Mouse (Mus musculus) skeletal muscle tissue, adult 2 months (tissue): ENCODE results near the gene Nrxn2.
A peak's percentile ranks its signal among the peaks of the same experiment; 100 is the strongest.

Experiments used
- DNase-seq: peaks from one replicate; pipeline ENCODE4 v3.0.0-alpha.2; 2012; ENCODE audit warnings: low read depth, low spot score

The Nrxn2 gene

DNA sequence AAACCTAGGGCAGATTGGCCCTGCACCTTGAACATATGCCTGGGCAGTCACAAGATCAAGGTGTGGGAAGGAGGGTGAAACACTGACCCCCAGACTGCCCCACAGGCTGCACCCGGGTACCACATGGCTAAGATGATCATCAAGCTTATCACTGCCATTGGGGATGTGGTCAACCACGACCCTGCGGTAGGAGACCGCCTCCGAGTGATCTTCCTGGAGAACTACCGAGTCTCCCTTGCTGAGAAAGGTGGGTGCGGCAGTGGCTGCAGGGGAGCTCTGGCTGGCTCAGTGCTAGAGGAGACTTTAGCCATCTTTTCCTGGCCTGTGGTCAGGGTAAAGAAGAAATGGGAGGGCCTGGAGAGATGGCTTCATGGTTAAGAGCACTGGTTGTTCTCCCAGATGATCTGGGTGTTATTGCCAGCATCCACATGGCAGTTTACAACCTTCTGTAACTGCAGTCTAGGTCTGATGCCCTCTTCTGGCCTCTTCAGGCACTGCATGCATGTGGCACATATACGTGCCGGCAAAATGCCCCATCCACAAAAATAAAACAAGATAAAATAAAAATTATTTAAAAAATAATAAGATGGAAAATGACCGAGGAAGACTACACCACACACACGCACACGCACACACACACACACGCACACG is 25.7 kb upstream of the Nrxn2 start:
- DNase-seq = no peak

DNA sequence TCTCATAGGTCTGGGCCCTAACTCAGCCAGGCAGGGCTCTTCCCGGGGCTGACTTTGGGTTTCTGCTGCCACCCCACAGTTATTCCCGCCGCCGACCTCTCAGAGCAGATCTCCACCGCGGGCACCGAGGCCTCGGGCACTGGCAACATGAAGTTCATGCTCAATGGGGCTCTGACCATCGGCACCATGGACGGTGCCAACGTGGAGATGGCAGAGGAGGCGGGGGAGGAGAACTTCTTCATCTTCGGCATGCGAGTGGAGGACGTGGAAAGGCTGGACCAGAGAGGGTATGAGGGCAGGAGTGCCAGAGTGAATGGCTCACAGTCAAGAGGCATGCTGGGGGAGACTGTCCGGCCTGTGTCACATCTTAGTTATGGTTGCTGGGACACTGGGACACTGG is 24.9 kb upstream of the Nrxn2 start:
- no peak for DNase-seq

DNA sequence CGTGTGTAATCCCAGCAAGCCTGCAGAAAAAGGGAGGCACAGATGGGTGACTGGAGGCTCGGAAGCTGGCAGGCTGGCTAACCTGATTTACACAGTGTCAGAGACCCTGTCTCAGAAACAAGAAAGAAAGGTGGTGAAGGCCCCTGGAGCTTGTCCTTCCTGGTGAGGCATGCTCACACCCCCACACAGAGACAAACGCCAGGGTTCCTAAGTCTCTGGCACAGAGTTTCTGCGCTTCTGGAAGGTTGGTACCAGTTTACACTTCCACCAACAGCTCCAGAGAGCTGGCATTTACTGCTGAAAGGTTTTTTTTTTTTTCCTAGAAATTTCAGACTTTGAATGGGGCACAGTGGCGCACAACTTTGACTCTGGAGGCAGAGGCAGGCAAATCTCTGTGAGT is 22.3 kb upstream of the Nrxn2 start:
- no peak for DNase-seq

DNA sequence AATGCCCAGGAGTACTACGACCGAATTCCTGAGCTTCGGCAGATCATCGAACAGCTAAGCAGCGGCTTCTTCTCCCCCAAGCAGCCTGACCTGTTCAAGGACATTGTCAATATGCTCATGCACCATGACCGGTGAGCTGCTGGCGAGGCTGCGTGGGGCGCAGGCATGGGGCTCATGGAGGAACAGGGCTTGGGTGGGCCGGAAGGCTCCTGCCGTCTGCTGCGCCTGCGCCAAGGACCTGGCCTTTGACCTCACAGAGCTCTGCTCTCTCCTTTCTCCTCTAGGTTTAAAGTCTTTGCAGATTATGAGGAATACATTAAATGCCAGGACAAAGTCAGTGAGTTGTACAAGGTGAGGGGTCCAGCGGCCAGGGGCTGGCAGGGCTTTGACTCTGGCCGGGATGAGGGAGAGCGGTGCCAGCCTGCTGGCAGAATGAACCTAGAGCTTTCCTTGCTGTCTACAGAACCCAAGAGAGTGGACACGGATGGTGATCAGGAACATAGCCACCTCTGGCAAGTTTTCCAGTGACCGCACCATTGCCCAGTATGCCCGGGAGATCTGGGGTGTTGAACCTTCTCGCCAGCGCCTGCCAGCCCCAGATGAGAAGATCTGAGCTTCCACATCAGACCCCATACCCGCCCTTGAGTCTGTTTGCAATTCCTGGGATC is 20.8 kb upstream of the Nrxn2 start:
- no peak for DNase-seq

DNA sequence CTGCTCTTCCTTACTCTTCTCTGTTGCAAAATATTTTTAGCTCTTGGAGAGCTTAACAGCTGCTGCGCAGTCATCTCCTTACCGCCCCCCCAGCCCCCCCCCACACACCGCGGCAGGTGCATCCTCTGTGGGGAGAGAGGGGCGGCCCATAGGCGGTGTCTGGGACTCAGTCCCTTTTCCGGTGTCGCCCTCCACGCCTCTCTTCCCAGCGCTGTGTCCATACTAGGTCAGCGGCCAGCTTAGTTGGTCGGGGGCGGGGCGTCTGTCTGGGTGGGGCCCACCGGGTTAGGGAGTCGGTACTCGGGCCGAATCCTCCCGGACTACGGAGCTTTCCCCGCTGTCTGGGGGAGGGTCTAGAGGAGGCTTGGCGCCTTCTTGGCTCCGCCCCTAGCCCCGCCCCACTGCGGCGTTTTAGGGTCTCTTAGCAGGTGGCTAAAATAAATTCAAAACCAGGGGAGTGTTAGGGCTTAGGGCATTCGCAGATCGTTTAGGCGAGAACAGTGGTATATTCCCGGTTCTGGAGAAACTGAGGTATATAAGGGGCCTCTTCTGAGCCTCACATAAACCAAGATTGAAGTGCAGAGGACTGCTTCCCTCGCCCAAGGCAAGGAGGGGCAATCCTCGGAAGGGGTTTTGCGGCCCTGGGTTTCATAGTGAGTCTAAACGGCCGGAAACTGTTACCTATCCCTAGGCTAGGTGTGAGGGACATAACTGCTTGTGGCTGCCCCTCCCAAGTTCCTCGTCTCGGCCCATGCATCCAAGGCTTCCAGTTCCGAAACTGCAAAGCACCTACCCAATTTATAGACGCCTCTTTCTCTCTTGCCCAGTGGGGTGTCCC is 19.9 kb upstream of the Nrxn2 start:
- peak; percentile 73 for DNase-seq

DNA sequence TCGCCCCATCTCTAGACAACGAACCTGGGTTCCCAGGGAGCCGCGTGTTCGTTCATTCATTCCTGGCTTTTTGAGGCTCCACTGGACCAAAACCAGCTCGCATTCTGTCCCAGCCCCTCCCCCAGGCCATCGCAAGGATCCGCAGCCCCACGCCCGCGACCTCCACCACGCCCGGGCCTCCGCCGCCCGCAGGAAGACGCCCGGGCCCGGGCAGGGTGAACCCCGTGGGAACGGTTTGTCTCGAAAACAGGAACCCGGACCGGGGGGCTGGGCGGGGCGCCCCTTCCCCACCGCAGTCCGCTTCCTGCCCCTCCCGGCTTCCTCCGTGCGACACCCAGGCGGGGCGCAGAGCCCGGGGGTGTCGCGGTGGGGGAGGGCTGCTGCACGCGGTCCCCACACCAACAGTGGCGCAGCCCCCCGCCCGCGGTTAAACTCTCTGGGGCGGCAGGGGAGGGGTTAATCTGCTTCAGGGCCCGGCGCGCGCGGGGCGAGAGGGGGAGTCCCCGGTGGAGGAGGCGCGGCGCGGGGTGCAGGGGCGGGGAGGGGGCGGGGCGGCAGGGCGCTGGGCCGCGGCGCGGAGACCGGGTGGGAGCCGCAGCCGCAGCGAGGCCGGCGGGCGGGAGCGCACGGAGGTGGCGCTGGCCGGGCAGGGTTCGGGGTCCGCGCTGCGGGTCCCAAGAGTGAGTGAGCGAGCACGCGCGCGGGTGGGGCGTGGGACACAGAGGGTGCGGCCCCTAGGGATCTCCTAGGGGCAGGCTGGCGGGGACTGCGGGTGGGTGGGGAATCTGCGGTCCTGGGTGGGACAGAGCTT is 19.0 kb upstream of the Nrxn2 start, which contains the start of gene Rasgrp2:
Gene Rasgrp2 (plus strand): TSS at position 56 of the 811 bp plus-strand sequence.
- no peak for DNase-seq

DNA sequence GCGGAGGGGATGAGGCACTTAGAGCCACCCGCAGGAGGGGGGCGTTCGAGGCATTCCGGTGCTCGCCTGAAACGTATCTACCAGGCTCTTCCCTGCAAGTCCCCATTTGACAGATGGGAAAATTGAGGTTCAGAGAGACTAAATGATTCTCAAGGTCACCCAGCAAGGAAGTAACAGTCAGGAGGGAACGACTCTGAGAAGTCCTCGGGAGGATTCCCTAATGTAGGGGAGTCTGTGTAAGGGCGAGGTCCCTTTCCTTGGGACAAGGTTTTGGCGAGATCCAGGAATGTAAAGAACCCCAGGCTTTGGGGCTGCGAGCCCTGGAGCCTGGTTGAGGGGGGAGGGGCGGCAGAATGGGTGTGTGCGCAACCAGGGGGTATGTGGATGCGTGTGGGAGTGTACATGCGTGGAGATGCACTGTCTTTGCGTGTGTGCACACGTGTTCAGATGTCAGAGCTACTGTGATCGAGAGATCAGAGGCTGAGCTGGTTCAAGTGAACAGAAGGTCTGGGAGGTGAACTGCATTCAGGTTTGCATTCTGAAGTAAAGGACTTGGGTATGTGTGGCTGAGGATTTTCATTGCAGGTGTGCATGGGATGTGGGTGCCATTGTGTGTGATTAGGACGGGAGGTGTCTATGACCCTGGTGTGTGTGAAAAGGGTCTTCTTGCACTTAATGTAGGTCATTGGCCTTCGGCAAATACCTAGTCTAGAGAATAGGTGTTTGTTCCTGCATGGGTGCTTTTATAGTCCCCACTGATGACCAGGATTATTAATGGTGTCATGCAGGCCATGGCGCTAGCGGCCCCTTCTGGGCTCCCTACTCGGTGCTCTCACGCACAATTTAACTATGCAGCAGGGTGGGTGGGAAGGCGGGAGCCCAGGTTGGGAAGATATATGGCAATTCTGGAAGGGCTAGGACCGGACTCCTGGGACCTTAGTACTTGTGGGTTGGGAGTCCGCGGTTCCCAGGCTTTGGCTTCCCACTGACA is 18.1 kb upstream of the Nrxn2 start:
- DNase-seq = no peak

DNA sequence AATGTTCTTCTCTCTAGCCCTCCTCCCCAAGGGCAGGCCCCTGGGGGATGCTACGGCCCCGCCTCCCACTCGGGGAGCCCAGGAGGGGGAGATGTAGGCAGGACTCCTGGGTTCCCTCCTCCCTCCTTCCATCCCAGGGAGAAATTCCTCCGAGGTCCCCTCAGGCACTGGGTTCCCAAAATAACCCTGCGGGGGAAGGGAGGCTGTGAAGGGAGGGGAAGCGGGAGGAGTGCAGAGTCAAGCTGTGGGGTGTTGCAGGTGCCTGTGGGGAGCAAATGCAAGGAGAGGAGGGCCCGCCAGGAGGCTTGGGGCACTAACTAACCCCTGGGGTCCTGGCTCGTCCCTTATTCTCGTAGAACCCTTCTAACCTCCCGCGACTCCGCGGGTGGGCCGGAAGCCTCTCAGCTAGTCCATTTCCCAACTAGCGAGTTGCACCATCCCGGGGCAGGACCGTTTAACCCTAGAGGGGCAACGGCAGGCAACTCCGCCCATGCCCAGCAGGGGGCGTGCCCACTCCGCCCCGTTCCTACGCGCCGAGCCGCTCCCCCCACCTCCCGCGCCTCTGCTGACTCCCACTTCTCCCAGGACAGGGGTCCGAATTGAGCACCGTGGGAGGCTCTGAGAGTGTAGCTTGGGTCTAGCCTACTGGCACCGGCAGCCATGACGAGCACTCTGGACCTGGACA is 17.3 kb upstream of the Nrxn2 start:
- peak; percentile 70 for DNase-seq

DNA sequence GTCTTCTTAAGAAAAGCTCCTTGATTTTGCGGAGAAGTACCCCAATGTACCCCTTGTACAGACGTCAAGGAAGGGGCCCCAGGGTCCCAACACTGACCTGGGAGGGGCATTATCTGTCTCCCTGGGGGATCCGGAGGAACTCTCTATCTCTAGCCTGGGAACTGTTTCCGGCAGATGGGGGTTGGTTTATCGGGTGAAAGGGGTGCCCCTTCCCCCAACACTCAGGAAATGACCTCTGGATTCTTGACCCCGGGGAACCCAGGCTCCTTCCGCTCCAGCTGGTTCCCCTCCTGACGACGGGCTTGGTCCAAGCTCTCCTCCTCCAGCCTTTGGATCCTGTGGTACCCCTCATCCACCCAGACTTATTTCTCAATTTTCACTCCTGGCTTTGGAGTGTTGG is 16.6 kb upstream of the Nrxn2 start:
- DNase-seq = no peak

DNA sequence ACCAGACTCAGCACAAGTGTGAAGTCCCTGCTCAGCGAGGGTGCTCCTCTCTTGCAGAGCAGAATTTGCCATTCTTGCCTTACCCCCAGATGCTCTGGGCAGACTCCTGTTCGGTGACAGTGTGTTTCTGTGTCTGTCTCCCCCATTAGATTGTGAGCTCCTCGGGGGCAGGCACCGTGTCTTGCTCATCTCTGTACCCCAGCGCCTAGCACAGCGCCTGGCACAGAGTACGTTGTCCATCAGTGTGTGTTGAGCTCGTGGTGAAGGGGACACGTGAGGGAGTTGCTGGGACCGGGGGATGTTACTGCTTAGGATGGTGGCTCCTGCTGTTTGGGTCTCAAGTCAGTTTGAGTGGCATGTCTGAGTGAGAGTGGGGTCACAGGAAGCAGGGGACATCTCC is 14.7 kb upstream of the Nrxn2 start:
- no peak for DNase-seq

DNA sequence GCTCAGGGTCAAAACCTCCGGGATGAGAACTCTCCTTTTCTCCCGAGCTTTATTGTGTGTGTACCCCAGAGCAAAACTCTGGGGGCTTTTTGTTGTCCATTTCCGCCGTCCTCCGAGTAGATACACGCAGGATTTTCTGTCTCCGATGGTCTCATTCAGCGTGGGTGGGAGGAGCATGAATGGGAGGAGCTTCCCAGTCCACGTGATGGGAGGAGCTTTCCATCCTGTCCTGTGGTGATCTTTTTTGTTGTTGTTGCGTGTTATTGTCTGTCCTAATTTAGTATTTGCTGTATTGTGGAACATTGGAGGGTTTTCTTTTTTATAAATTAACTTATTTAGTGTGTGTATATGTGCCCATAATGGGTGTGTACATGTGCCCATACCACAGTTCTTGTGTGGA is 13.1 kb upstream of the Nrxn2 start:
- DNase-seq = no peak

DNA sequence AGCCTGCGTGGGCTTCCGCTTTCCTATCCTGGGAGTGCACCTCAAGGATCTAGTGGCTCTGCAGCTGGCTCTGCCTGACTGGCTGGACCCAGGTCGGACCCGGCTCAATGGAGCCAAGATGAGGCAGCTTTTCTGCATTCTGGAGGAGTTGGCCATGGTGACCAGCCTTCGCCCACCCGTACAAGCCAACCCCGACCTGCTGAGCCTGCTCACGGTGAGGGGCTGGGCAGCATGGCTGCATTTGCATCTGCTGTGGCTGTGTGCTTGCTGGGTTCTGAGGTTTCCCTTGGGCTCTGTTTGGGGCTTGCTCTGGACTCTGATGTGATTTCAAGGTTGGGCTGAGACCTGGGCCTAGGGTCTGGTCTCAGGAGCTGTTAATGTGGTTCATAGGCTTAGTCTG is 11.4 kb upstream of the Nrxn2 start:
- DNase-seq = no peak

DNA sequence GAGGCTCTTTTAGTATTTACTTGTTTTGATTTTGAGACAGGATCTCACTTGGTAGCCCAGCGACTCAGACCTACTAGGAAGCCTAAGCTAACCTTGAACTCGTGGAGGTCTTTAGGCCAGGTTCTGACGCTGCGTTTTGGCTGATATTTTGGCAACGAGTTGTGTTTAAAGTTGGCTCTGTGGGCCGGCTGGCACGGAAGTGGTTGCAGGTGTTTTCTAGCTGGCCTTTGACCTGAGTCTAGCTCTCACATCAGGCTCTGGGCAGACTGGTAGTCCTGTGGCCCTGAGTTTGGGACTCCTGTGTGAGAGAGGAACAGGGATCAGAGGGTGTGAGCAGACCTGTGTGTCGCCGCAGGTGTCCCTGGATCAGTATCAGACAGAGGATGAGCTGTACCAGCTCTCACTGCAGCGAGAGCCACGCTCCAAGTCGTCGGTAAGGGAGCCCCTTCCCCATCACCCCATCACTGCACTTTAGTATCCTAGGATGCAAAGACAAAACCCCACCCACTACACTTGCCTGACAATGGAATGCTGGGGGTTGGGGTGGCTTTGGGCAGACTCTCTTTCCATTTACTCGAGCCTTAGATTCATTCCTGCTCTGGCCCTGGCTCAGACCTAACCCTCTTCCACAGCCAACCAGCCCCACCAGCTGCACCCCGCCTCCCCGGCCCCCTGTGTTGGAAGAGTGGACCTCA is 10.6 kb upstream of the Nrxn2 start:
- DNase-seq = no peak

DNA sequence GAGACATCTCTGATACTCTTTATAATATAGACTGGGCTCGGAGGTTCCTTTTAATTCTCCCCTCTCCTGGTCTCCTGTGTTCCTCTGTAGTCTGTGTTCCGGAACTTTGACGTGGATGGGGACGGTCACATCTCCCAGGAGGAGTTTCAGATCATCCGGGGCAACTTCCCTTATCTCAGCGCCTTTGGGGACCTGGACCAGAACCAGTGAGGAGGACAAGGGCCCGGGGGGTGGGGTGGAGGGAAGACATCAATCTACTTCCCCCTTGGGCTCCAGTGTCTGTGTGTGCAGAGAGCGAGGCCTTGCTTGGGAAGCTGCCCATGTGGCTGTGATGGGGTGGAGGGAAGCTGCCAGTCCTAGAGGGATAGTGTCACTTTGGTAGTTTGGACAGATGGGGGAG is 9.8 kb upstream of the Nrxn2 start:
- DNase-seq = no peak

DNA sequence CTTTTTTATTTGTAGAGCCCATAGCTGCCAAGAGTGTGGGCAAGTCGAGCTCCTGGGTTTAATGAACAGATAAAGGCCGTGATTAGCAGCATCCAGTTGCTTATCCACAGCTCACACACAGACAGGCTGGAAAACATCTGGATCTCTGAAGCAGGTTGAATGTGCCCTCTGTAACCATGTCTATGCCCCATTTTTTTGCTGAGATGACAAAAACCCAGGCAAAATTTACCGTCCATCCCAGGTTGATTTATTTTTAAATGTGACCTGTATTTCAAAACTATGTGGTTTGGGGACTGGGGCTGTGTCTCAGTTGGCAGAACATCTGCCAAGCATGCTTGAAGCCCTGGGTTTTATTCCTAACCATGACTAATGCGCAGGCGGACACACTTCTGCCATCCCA is 9.4 kb upstream of the Nrxn2 start:
- DNase-seq = no peak

DNA sequence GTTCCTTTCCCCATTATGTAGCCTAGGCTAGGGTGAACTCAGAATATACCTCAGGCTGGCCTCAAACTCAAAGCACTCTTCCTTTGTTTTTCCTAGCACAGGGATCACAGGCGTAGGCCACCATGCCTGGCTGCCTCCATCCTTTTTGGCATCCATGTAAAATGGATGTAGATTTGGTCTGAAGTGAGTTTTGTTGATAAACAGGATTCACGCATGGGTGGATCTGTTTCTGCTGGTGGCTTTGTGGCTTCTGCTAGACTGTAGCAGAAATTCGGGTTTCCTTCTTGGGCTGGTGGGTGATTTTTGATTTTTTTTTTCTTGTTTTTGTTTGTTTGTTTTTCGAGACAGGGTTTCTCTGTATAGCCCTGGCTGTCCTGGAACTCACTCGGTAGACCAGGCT is 8.6 kb upstream of the Nrxn2 start:
- DNase-seq = no peak

DNA sequence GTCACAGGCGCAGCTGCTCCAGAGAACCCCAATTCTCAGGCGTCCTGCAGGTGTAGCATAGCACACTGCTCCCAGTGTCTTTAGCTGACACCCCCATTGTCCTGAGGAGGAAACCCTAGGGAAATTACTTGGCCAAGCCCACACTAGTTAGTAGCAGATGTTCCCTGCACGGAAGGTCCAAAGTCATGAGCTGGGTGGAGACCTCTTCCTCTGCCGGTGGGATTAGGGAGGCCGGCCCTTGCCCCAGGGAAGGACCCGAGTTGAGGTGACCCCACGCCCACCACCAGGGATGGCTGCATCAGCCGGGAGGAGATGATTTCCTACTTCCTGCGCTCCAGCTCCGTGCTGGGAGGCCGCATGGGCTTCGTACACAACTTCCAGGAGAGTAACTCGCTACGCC is 5.7 kb upstream of the Nrxn2 start:
- DNase-seq = no peak

DNA sequence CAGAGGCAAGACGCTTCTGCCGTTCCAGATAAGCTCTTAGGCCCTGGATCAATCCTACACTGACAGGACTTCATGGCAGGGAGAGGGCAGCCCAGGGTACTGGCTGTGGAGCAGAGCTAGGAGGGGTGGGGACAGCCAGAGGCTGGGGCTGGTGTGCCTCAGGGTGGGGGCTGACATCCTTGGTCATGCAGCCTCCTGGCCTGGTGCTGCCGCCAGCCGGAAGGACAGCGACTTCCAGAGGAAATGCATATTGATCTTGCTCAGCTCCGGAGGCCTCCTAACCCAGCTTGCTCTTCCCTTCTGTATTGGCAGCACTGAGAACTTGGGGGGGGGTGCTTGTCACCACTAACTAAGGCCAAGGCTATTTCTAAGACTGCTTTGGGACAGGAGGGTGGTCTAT is 3.1 kb upstream of the Nrxn2 start:
- DNase-seq = no peak

DNA sequence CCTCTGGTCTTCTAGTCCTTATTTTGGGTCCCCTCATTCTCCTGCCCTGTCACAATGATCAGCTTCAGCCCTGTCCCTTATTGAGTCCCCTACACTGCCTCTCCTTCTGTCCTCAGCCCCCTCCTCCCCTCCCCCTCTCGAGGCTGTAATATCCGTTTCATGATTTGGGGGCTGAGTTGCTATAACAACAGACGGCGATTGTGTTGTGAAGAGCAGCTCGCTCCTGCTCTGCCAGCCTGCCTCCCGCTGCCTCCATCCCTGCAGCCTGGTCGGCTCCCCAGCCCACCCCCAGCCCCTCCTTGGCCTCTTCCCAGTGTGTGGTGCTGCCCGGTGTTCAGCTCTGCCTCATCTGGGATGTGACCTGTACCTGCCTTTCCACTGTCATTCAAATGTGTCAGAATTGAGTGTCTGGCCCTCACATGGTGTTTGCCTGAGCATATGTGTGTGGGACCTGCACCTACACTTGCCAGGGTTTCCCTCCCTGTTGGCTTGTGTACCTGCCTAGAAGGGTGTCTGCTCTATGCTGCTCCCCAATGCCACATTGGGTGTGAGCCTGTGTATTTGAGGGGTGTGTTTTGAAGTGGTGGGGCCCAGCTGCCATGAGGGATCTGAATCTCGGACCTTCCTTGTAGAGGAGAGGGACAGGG is 2.3 kb upstream of the Nrxn2 start:
- no peak for DNase-seq
